Mouse (Mus musculus) embryonic fibroblast, embryonic 13.5 days (primary cell): Measurements from ENCODE around the gene Cox7b2.

Experiments
- CTCF ChIP-seq: IDR thresholded peaks from 2 replicates; pipeline ENCODE4 v1.5.1; 2011; ENCODE audit warnings: mild to moderate bottlenecking, control low read depth, low read length, moderate library complexity, borderline replicate concordance; ENCODE audit not compliant: insufficient read depth
- POLR2A ChIP-seq: IDR thresholded peaks from 2 replicates; pipeline ENCODE4 v1.6.1; 2011; ENCODE audit warnings: low read depth, mild to moderate bottlenecking, control low read depth, low read length, moderate library complexity

DNA sequence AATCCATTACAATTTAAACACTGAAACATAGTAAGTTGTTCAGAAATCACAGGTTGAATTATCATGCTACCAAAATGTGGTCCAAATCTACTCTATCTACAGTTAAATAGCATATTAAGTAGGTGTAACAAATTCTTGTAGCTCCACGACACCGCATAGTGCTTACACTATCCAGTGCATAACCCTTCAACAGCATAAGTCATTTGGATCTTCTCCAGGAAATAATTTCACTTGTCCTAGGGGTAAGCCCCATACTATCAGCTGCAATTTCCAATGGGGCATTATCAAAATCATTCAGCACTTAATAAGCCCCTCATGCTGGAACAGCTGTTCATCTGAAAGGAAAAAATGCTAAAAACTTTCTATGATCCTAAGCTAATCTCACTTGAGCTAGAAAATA lies 47.3 kb upstream of the Cox7b2 start:
- TF ChIP-seq CTCF = no peak
- no peak for TF ChIP-seq POLR2A
